Mouse (Mus musculus) liver, embryonic 13.5 days (tissue): ENCODE data around the gene Bex1. TPM values are rescaled to one million over a fixed set of nuclear protein-coding genes. Genes with fewer than 3 reads are reported as not detected.
A peak's percentile ranks its signal among the peaks of the same experiment; 100 is the strongest.

Source experiments
- ATAC-seq: fragments of 200-750 bp; cut with Nextera tagmentation; 2 replicates; pipeline ENCODE4 v1.8.0; 2017; ENCODE audit warnings: low read depth, mild to moderate bottlenecking, moderate number of reproducible peaks, moderate library complexity
- DNase-seq: peaks from one replicate; pipeline ENCODE4 v3.0.0; 2022
- H3K27ac ChIP-seq: fragments of 300-500 bp; sonication (generic); 2 replicates; pipeline ENCODE4 v1.5.1; 2015; ENCODE audit warnings: moderate library complexity, mild to moderate bottlenecking, inconsistent platforms
- H3K27me3 ChIP-seq: fragments of 300-500 bp; sonication (generic); 2 replicates; pipeline ENCODE4 v1.6.1; 2015; ENCODE audit warnings: mild to moderate bottlenecking, inconsistent platforms
- H3K36me3 ChIP-seq: fragments of 300-500 bp; sonication (generic); 2 replicates; pipeline ENCODE4 v1.6.1; 2015; ENCODE audit warnings: mild to moderate bottlenecking, inconsistent platforms
- H3K4me1 ChIP-seq: fragments of 300-500 bp; sonication (generic); replicated peaks from 2 replicates; pipeline ENCODE4 v1.6.1; 2015; ENCODE audit warnings: inconsistent platforms
- H3K4me2 ChIP-seq: fragments of 300-500 bp; sonication (generic); 2 replicates; pipeline ENCODE4 v1.6.1; 2015; ENCODE audit warnings: inconsistent platforms, mild to moderate bottlenecking, moderate library complexity
- H3K4me3 ChIP-seq: fragments of 300-500 bp; sonication (generic); replicated peaks from 2 replicates; pipeline ENCODE4 v1.5.1; 2015; ENCODE audit warnings: mild to moderate bottlenecking, inconsistent platforms
- H3K9ac ChIP-seq: fragments of 300-500 bp; sonication (generic); 2 replicates; pipeline ENCODE4 v1.6.1; 2015; ENCODE audit warnings: mild to moderate bottlenecking, inconsistent platforms
- H3K9me3 ChIP-seq: fragments of 300-500 bp; sonication (generic); replicated peaks from 2 replicates; pipeline ENCODE4 v1.6.1; 2016; ENCODE audit warnings: inconsistent platforms
- WGBS: fragments of 180-500 bp; shearing (Covaris S2); methylation state at CpG from one replicate; pipeline ENCODE4 v1.1.7; 2015; ENCODE audit not compliant: insufficient replicate concordance; 5-methylcytosine and 5-hydroxymethylcytosine counted together
- microRNA-seq: library from miRNA; unstranded; fragments of <30 nt; microRNA quantifications from one replicate; pipeline ENCODE4, GENCODE M21; 2016
- polyA plus RNA-seq: library from polyadenylated mRNA; unstranded; fragments of >200 nt; fragmentation: Nextera tagmentation; extraction: Ambion mirVana; gene quantifications from 2 replicates; pipeline ENCODE4 v1.2.1, GENCODE M21; 2015

The Bex1 gene
- polyA plus RNA-seq, 1 experiment from 2014 or later: 170 TPM

GRCm38 (mm10) chrX:136171189-136172117 is 43.9 kb downstream of the Bex1 start:
- Histone ChIP-seq H3K27ac (peak overlapping the region; percentile 85), H3K27me3 (no peaks in the 10 kb centered on the region), H3K36me3 (peaks cover 8% of the 10 kb centered on the region; the same call in 1 of the 2 replicates), H3K9me3 (no peaks in the 10 kb centered on the region), H3K9ac (peak overlapping the region; percentile 80), H3K4me2 (peak overlapping the region; percentile 69), H3K4me3 (peak overlapping the region; percentile 72), H3K4me1 (peaks cover 8% of the 10 kb centered on the region)
- ATAC-seq (peak; percentile 70), DNase-seq (peak; percentile 36)
- 14% methylated on average over 24 of the region's 24 CpGs for whole genome bisulfite sequencing

DNA sequence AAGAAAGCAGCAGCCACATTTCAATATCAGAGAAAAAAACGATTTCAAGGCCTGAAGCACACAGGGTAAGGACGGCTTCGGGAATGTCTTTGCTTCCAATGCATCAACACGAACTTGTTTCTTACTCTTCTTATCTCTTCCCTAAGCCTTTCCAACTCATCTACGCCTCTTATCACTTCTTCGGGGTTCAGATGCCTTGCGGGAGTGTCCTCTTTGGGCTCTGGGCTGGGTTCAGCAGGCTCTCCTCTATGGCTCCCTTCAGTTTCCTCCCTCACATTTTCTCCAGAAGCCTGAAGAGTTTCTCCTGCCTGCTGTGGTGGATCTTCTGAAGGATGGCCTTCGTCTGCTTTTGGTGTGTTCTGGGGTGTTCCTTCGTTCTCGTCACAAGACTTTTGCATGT is 44.7 kb downstream of the Bex1 start:
- WGBS: 30% methylated on average over 10 of the region's 10 CpGs
- ATAC-seq (peak; percentile 83), DNase-seq (peak; percentile 13)
- Histone ChIP-seq H3K4me1 (peaks cover 8% of the 10 kb centered on the region), H3K9me3 (no peaks in the 10 kb centered on the region), H3K4me2 (peak overlapping the region; percentile 69), H3K27ac (peak overlapping the region; percentile 85), H3K27me3 (no peaks in the 10 kb centered on the region), H3K4me3 (peak overlapping the region; percentile 72), H3K36me3 (peaks cover 8% of the 10 kb centered on the region; the same call in 1 of the 2 replicates), H3K9ac (peak overlapping the region; percentile 80)

Small RNA genes lying within 50 kb of the gene (microRNA-seq; reads per million reads assigned to microRNA genes)
- gene Mir6383: not detected

Other genes starting within 250 kb of the Bex1 start
- 25.8 and 28.8 TPM in 2 replicates for gene Arxes2, start 221.7 kb downstream of the Bex1 start, polyA plus RNA-seq
- gene Arxes1, start 182.1 kb downstream of the Bex1 start, polyA plus RNA-seq: 13.1 and 17.0 TPM in 2 replicates
- gene Bex2, start 147.3 kb downstream of the Bex1 start, polyA plus RNA-seq: 176 and 215 TPM in 2 replicates
- gene Nxf3, start 130.3 kb downstream of the Bex1 start, polyA plus RNA-seq: 0.18 and 0.21 TPM in 2 replicates
- gene Bex4, start 76.5 kb downstream of the Bex1 start, polyA plus RNA-seq: 211 and 264 TPM in 2 replicates
- gene Tceal8, start 43.2 kb downstream of the Bex1 start, polyA plus RNA-seq: 191 and 256 TPM in 2 replicates
- 6.2 and 6.4 TPM in 2 replicates for gene Tceal5, start 11.6 kb downstream of the Bex1 start, polyA plus RNA-seq
- 2.8 and 2.9 TPM in 2 replicates for gene Tceal7, start 734 bp downstream of the Bex1 start, polyA plus RNA-seq
- 227 and 291 TPM in 2 replicates for gene Tceal9, start 29.6 kb upstream of the Bex1 start, polyA plus RNA-seq
- gene Bex3, start 54.7 kb upstream of the Bex1 start, polyA plus RNA-seq: 238 and 269 TPM in 2 replicates